Mouse (Mus musculus) ES-Bruce4 (cell line): ENCODE results near the gene Cplx3.

Experiments used
- CTCF ChIP-seq: IDR thresholded peaks from one replicate; pipeline ENCODE4 v1.8.1; 2011; ENCODE audit warnings: low read depth, low read length
- EP300 ChIP-seq: IDR thresholded peaks from 2 replicates; pipeline ENCODE4 v1.6.1; 2011; ENCODE audit warnings: low read depth, low read length; ENCODE audit not compliant: insufficient read depth
- POLR2A ChIP-seq: IDR thresholded peaks from one replicate; pipeline ENCODE4 v1.8.1; 2011; ENCODE audit warnings: low read length; ENCODE audit not compliant: insufficient read depth

DNA sequence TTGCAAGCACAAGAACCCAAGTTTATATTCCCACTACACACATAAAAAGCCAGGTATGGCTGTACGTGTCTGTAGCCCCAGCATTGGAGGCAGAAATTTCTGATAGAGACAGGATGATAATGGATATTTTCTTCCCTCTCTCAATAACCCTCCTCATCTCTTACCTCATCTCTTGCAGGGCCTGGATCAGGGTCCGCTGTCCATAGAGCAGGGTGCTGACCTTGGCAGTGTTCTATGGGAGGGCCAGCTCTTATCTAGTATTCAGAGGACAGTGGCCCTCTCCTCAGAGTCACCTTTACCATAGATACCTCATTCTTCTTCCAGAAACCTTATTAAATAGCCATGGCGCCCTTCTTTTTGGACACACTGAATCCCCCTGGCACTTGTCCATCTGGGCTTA lies 3.7 kb upstream of the Cplx3 start:
- no peak for TF ChIP-seq CTCF
- no peak for TF ChIP-seq POLR2A
- no peak for TF ChIP-seq EP300
